Mouse (Mus musculus) cerebellum, postnatal 10 days (tissue): ENCODE data around the gene Dab2ip.

Experiments used
- DNase-seq, 2 experiments: peaks; one replicate each; pipeline ENCODE4 v3.0.0; 2021; ENCODE audit warnings: mixed read lengths in 2 of 2

Gene Dab2ip

GRCm38 (mm10) chr2:35558826-35559550 lies 922 bp downstream of the Dab2ip start:
- DNase-seq, result peak; percentile 61 to 72

DNA sequence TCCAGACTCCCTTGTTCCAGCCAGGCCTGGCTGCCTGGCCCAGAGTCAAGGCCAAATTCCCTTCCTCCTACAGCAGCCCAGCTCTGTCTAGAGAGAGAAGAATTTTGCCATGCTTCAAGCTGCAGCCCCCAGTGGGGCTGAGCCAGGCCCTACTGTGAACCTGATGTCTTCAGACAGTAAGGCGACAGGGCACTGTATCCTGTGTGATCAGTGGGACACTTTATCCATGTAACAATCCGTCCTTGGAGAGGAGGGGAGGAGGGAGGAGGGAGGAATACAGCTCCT lies 1.4 kb downstream of the Dab2ip start:
- peak; percentile 71 to 79 for DNase-seq

DNA sequence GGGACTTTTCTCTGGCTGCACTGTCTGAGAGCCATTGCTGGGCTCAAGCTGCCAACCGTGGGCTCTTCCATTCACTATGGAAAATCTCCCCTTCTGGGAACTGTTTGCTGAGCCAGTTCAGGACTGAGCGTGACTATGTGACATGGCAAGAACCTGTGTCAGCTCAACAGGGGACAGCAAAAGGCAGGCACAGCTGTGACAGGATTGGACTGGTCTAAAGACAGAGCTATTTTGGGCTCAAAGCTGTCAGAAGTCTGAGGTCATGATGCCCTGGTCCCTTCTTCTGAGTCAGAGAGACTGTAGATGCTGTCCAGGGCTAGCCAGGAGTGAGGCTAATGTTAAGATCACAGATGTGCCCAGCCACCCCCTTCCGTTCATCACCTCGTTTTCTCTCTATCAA lies 5.7 kb downstream of the Dab2ip start:
- DNase-seq, result no peak

- DNase-seq, result no peak
Measured at GRCm38 (mm10) chr2:35565051-35565836, 7.2 kb downstream of the Dab2ip start.

- DNase-seq, result no peak
Measured at GRCm38 (mm10) chr2:35566957-35567693, 9.1 kb downstream of the Dab2ip start.

DNA sequence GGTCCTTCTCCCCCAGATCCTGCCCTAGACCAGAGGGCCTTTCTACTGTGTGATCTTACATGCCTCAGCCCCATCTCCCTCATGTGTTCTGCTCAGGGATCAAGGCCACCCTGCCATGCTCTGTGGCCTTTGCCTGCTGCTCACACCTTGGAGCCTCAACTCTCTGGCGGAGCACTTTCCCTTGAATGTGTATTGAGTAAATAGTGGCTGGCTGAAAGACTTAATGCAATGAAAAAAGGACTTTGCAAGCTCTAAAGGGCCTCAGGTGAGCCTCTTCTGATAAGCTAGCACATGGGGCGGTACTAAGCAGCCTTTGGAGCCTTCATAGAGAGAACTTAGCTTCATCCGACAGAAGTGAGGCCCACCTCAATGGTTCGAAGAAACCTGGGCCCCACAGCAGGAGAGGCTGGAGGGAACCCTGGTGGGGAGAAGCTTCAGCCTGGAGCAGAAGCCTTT lies 9.7 kb downstream of the Dab2ip start:
- no peak for DNase-seq

- DNase-seq, result peak in 1 of 2 experiments; percentile 56
Measured at GRCm38 (mm10) chr2:35570743-35571142, 12.7 kb downstream of the Dab2ip start.

GRCm38 (mm10) chr2:35574643-35575042 lies 16.6 kb downstream of the Dab2ip start:
- no peak for DNase-seq

DNA sequence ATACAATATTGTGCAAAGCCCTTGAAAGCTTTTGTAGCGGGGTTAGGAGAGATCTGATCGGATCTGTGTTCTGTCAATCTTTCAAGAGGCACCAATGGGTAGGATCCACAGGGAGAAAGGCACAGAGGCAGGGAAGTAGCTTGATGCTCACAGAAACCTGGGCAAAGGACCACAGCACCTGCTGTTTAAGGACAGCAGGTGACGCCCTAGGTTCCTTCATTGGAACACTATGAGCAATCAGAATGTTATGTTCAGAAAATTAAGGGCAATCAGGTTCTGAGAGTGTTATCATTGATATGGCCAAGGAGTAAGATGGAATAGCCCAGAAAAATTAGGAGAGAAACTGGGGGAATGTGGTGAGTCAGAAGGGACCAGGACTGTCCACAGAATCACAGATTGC lies 18.6 kb downstream of the Dab2ip start:
- no peak for DNase-seq

- no peak for DNase-seq
Measured at GRCm38 (mm10) chr2:35580111-35580510, 22.0 kb downstream of the Dab2ip start.

GRCm38 (mm10) chr2:35581501-35582340 lies 23.7 kb downstream of the Dab2ip start:
- DNase-seq, result peak; percentile 47 to 53

DNA sequence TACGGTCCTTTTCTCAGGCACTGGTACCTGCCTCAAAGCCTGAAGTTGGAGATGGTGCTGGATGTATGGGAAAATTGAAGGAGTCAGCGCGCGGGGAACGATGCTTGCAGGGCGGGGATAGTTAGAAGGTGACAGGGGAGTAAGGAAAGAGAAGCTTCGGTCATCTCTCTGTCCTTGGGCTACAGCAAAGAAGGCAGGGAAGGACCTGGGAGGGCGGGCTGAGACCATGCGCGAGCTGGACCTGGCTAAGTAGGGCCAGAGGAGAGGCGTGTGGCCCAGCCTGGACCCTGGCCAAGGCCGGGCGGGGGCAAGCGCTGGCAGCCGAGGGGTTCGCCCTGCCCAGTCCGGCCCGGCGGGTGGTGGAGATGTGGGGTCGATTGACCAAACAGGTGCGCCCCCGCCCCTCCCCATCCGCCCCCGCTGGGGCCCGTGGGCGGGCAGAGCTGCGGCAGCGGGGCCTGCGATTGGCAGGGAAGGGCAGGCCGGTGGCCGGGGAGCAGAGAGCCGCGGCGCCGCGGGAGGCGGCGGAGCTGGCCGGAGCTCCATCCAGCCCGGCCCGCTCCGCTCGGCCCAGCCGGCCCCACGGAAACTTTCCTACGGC lies 24.4 kb downstream of the Dab2ip start:
- peak; percentile 79 to 86 for DNase-seq

DNA sequence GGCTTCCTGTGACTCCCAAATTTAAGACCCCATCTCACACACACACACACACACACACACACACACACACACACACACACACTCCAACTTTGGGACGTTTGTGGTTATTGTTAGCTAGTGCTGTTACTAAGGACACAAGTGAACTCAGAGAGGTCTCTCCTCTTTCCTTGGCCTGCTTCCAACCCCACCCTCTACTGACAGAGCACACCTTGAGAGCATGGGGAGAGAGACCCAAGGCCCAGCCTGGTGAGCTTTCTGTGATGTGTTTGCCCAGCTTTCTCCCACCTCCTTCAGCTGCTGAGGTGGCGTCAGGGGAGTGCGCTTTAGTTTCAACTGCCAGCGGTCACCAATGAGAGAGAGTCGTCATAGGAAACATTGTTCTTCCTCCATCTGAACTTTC lies 25.3 kb downstream of the Dab2ip start:
- DNase-seq, result no peak

- no peak for DNase-seq
Measured at GRCm38 (mm10) chr2:35584011-35584410, 25.9 kb downstream of the Dab2ip start.

DNA sequence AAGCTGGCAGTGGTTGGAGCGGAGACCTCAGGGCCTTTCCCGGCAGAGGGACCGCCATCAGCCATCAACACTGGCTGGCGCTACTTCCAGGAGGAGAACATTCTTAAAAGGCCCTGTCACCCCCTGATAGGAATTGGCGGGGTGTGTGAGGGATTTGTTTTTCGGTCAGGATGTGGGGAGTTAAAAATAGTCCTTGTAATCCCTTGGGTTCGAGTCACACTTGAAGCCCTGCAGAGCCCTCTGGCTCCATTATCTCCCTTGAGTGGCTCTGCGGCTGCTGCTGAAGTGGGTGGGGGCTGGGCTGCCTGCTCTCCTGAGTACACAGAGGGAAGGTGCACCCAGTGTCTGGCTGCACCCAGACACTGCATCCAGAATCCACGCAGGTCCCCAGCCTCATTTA lies 30.3 kb downstream of the Dab2ip start:
- DNase-seq, result no peak

DNA sequence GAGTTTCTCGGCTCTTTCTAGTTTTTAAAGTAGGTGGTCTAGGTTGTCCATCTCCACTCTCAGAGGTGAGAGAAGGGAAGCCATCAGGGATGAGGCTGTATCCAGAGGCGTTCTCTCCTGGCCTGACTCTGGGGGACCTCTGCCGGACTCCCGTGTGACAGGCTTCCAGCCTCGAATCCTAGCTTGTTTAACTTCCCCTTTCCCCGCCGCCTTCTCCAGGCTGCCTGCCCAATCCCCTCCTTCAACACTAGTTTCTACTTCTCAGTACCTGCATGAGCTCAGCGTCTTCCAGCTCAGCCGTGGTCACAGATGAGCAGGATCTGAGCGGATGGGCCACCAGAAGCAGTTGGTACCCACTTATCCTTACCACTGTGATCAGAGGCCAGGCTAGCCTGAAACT lies 31.3 kb downstream of the Dab2ip start:
- DNase-seq, result no peak

DNA sequence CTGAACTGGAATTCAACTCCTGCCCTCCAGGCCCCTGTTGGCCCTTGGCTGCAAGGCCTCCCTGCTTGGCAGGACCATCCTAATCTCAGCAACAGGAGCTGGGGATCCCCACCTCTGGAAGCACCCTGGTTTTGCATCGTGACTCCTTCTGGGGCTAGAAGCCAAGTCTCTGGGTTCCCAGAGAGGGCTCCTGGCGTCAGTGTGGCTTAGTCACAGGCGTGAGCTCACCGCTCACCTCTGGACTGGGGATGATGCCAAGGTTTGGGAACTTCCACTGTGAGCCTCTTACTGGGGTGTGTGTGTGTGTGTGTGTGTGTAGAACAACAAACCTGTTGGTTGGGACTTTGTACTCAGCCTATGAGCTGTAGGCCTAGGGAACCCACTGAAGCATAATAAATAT lies 31.7 kb downstream of the Dab2ip start:
- no peak for DNase-seq

DNA sequence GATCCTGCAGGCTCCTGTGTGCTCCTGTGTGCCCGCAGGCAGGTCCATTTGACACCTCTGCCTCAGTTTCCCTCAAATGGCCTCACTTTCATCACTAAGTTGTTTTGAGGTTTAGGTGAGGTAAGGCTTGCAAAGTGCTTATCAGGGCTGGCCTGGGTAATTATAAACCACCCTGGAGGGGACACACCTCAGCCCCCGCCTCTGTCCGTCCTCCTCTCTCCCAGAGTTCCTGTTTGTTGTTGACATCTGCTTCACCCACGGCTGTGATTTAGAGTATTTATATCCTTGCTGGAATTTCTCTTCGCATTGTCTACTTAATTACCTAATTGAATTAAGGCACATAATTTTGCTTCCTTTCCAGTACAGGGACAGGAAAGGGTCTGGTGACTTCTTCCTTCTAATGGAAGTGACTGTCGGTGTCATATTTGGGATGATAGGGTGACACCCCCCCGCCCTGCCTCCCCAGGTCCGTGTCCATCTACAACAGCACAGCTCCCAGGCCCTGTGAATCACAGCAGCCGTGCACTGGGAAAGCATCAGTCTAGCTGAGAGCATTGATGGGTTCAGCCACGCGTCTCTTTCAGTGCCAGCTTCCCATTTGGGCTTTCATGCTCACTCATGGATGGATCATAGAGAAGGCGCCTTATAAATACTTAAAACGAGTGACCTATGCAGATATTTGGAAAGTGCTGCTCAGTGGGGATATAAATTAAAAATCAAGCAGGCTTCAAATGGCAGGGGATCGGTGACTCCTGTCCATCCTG lies 34.1 kb downstream of the Dab2ip start:
- no peak for DNase-seq

DNA sequence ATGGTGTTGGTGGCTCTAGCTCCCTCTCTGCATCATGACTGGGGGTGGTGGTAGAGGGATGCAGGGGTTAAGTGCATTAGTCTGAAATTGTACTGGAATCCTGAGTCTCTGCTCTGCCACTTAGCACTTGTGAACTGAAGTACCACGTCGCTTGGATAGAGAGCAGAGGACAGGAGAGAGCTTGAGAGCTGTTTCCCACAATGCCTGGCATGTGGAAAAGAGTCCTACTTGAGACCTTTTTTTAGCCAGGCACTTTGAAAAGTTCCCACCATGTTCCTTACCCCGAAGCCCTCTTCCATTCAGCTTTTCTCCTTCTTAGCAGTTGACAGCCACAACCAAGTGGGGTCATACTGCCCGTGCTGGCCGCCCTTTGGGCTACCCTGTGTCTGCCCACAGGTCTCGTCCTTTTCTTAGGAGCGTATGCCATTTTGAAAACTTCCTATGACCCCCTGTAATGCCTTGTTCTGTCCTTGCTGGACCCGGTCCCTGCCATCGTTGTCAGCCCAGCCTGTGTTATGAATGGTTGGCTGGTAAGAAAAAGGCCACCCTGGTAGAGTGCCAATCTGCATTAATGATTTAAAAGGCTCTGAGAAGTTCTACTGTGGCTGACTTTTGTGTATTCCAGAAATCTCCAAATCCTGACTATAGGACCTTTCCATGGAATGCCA lies 34.8 kb downstream of the Dab2ip start:
- DNase-seq, result peak; percentile 58 to 63

DNA sequence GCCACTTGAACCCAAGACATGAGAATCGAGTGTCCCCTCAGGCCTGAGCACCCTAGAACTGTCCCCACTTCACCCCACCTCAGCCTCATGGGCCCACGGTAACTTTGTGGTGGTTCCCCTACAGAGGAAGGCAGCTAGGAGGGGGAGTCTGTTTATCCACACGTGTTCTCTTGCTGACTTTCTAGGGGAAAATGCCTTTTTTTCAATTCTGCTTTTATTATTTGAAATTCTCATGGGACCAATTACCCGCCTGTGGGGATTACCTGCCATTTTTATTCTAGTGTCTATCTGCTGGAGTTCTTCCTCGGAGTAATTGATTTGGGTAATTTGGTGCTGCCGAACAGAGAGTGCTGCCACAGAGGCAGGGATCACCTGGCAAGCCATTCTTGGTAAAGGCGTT lies 35.8 kb downstream of the Dab2ip start:
- DNase-seq, result no peak

DNA sequence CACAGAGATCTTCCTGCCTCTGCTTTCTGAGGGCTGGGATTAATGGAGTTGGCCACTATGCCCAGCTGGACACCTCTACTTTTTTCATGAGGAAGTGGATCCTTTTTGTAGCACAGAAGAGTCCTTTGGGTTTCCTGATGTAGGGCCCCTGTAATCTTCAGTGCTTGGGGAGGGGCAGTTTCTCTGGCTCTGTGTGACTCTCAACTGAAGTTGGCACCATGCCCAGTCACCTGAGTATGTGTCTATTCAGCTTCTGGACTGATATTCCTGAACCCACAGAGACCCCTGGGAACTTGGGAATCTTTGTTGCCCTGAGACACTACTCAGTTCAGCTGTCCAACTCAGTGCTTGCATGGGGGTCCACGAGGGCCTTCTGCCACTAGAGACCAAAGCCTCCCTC lies 37.0 kb downstream of the Dab2ip start:
- no peak for DNase-seq
